Mouse (Mus musculus) mouse trophoblast stem cell (cell line): ENCODE measurements around the gene Amy2a5.
"Not testable (repeated sequence)": the region's sequence is repeated elsewhere in the genome, so short reads cannot be mapped to it uniquely, and the experiment has no call there.

Experiments used
- in situ Hi-C, 2 experiments: fragments of 300-500 bp; cut with MseI, MboI; formaldehyde crosslinking; loops; 2 replicates in 1 of 2; 3 replicates in 1 of 2; pipeline ENCODE4 v1.15.1; 2025

Gene Amy2a5

DNA sequence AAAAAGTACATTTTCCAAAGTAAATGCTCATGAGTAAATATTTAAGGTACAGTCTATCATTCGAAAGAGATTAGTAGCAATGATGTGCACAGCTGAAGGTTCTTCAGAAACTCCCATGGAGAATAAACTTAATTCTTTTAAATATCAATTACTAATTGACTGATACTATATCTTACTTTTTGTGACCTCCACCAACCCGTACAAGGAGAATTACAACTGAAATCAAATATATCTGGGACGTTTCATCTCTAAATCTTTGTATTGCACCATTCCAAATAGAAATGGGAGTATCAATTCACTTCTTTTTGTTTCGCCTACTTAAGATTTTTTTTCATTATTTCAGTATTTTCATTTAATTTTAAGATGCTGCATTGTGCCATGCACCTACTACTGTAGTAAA lies at the start of gene Amy2a5:
TSS of gene Amy2a5 (minus strand) at position 101 of the 400 bp plus-strand sequence.
- in situ Hi-C loops: not testable (repeated sequence)

DNA sequence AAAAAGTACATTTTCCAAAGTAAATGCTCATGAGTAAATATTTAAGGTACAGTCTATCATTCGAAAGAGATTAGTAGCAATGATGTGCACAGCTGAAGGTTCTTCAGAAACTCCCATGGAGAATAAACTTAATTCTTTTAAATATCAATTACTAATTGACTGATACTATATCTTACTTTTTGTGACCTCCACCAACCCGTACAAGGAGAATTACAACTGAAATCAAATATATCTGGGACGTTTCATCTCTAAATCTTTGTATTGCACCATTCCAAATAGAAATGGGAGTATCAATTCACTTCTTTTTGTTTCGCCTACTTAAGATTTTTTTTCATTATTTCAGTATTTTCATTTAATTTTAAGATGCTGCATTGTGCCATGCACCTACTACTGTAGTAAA lies 32.7 kb upstream of the Amy2a5 start, which contains the start of gene Amy2a4:
TSS of gene Amy2a4 (minus strand) at position 101 of the 400 bp plus-strand sequence.
- in situ Hi-C loops: not testable (repeated sequence)

DNA sequence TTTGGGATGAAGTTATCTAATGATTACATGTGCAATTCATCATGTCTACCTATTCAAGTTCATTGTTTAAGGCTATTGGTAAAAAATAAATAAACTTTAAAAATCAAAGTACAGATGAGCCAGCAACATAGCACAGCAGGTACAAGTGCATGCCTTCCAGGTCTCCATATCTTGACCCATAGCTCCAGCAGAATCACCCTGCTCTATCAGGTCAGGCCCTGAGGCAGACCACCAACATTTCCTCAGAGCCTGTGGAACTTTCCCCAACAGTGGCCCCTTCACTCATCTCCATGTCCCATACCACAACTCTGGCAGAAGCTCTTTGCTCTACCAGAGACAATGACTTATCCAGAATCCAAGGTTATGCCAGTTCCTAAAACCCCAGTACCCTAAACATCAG lies 21.6 kb upstream of the Amy2a5 start:
- in situ Hi-C loops: not testable (repeated sequence)

DNA sequence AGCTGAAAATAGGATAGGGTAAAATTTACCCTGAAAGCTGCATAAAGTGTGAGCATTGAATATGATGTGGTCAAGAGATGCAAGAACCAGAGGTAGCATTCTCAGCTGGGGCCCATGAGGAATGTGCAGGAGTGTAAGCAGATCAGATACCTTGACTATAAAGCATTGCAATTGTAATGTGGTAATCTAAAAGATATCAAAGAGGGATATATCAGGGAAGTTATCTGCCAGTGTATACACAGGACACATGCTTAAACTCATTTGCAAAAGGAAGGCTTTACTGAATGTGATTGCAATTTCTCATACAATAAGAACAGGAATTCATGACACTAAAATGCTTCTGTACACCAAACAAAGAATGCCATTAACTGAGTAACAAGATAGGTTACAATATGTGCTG lies 20.9 kb upstream of the Amy2a5 start:
- in situ Hi-C loops: not testable (repeated sequence)

DNA sequence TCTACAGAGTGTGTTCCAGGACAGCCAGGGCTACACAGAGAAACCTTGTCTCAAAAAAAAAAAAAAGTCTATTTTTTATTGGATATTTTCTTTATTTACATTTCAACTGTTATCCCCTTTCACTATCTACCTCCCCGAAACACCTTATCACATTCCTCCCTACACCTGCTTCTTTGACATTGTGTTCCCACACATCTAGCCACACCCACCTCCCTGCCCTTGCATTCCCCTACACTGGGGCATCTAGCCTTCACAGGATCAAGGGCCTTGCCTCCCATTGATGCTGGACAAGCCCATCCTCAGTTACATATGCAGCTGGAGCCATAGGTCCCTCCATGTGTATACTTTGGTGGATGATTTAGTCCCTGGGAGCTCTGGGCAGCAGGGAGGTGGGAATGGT lies 31.5 kb downstream of the Amy2a5 start:
- in situ Hi-C loops: no loop called here
